Mouse (Mus musculus) cerebellum, postnatal 10 days (tissue): ENCODE results near the gene Ttc7.
"Not testable (repeated sequence)": the region's sequence is repeated elsewhere in the genome, so short reads cannot be mapped to it uniquely, and the experiment has no call there.

ENCODE experiments used
- DNase-seq, 2 experiments: peaks; one replicate each; pipeline ENCODE4 v3.0.0; 2021; ENCODE audit warnings: mixed read lengths in 2 of 2

The Ttc7 gene

GRCm38 (mm10) chr17:87286481-87287143 lies 3.9 kb downstream of the Ttc7 start:
- no peak for DNase-seq

- no peak for DNase-seq
These were observed 4.6 kb downstream of the Ttc7 start for GRCm38 (mm10) chr17:87287197-87287777.

GRCm38 (mm10) chr17:87288131-87288530 lies 5.4 kb downstream of the Ttc7 start:
- no peak for DNase-seq

- no peak for DNase-seq
These were observed 6.7 kb downstream of the Ttc7 start for GRCm38 (mm10) chr17:87289367-87289766.

GRCm38 (mm10) chr17:87291037-87291436 lies 8.4 kb downstream of the Ttc7 start:
- DNase-seq: no peak

GRCm38 (mm10) chr17:87291782-87292181 lies 9.1 kb downstream of the Ttc7 start:
- no peak for DNase-seq

- no peak for DNase-seq
These were observed 10.4 kb downstream of the Ttc7 start for GRCm38 (mm10) chr17:87293125-87293524.

GRCm38 (mm10) chr17:87295738-87296137 lies 13.1 kb downstream of the Ttc7 start:
- no peak for DNase-seq

GRCm38 (mm10) chr17:87296701-87297100 lies 14.0 kb downstream of the Ttc7 start:
- not testable (repeated sequence) for DNase-seq

GRCm38 (mm10) chr17:87298944-87299343 lies 16.3 kb downstream of the Ttc7 start:
- DNase-seq: no peak

GRCm38 (mm10) chr17:87300340-87300739 lies 17.7 kb downstream of the Ttc7 start:
- DNase-seq: no peak

- DNase-seq: not testable (repeated sequence)
These were observed 18.9 kb downstream of the Ttc7 start for GRCm38 (mm10) chr17:87301607-87302006.

GRCm38 (mm10) chr17:87302014-87302794 lies 19.5 kb downstream of the Ttc7 start:
- DNase-seq: no peak

- no peak for DNase-seq
These were observed 21.6 kb downstream of the Ttc7 start for GRCm38 (mm10) chr17:87304151-87304894.

- no peak for DNase-seq
These were observed 22.4 kb downstream of the Ttc7 start for GRCm38 (mm10) chr17:87305065-87305464.

GRCm38 (mm10) chr17:87306746-87307145 lies 24.1 kb downstream of the Ttc7 start:
- DNase-seq: no peak

GRCm38 (mm10) chr17:87309073-87309788 lies 26.5 kb downstream of the Ttc7 start:
- DNase-seq: no peak

GRCm38 (mm10) chr17:87310497-87310896 lies 27.8 kb downstream of the Ttc7 start:
- no peak for DNase-seq

GRCm38 (mm10) chr17:87312351-87312750 lies 29.7 kb downstream of the Ttc7 start:
- peak; percentile 43 to 66 for DNase-seq

GRCm38 (mm10) chr17:87312924-87313870 lies 30.5 kb downstream of the Ttc7 start:
- peak; percentile 50 to 62 for DNase-seq

- no peak for DNase-seq
These were observed 31.4 kb downstream of the Ttc7 start for GRCm38 (mm10) chr17:87314121-87314520.
